Mouse (Mus musculus): ENCODE data around the gene Plcl2.

- TF ChIP-seq POLR2A (IDR thresholded peaks at IDR 0.05; ENCODE audit: insufficient read depth, low read depth, low read length) (no peak), CTCF (IDR thresholded peaks at IDR 0.05; ENCODE audit: insufficient read depth, low read depth, low read length) (no peak)
These were observed 219.8 kb downstream of the Plcl2 start for GRCm38 (mm10) chr17:50729031-50729430.
